Mouse (Mus musculus) lung, adult 2 months (tissue): ENCODE results near the gene Psg22. TPM values are rescaled to one million over a fixed set of nuclear protein-coding genes. Genes with fewer than 3 reads are reported as not detected.
"Not testable (repeated sequence)": the region's sequence is repeated elsewhere in the genome, so short reads cannot be mapped to it uniquely, and the experiment has no call there.

Experiments
- DNase-seq: peaks from one replicate; pipeline ENCODE4 v3.0.0; 2022
- H3K4me1 ChIP-seq: fragments of 200-500 bp; 2 replicates; pipeline ENCODE4 v1.6.1; 2011; ENCODE audit warnings: low read length; ENCODE audit not compliant: control insufficient read depth, insufficient read depth
- H3K4me3 ChIP-seq: fragments of 200-500 bp; replicated peaks from 2 replicates; pipeline ENCODE3; 2011; ENCODE audit warnings: low read depth, mild to moderate bottlenecking, control low read depth, low read length; ENCODE audit errors: extremely low read depth
- CTCF ChIP-seq: fragments of 200-500 bp; IDR thresholded peaks from 2 replicates; pipeline ENCODE4 v1.5.1; 2011; ENCODE audit warnings: mild to moderate bottlenecking, low read length, control low read depth; ENCODE audit not compliant: insufficient read depth
- POLR2A ChIP-seq: fragments of 200-500 bp; IDR thresholded peaks from 2 replicates; pipeline ENCODE4 v1.6.1; 2011; ENCODE audit warnings: low read depth, mild to moderate bottlenecking, control low read depth, low read length, borderline replicate concordance; ENCODE audit errors: extremely low read depth
- WGBS: fragments of 180-500 bp; shearing (Covaris S2); methylation state at CpG from one replicate; pipeline ENCODE4 v1.1.7; 2018; 5-methylcytosine and 5-hydroxymethylcytosine counted together
- polyA plus RNA-seq: library from polyadenylated mRNA; depleted of rRNA; stranded (reverse); fragments of >200 nt; gene quantifications from 2 replicates; pipeline ENCODE4 v1.2.3, GENCODE M21; 2012; rRNA removed

The Psg22 gene
- polyA plus RNA-seq, 1 experiment = not detected

DNA sequence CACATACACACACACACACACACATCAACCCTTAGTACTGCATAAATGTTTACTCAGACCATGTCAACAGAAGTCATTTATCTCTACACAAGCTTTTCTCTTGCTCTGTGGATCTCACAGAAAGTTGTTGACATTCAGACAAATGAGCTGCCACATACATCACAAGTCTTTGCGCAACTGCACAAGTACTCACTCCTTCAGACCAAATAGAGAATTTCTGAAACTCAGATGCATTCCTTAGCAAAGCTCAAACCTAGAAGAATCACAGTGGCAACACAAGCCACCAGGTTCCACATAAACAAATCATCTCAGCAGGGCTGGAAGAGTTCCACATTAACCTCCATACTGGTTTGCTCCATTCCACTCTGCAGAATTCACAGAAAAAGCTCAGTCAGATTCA, 16.6 kb downstream of the Psg22 start:
- 51% methylated on average over 1 of the region's 1 CpGs for WGBS
- no peak for TF ChIP-seq CTCF
- TF ChIP-seq POLR2A = no peak
- Histone ChIP-seq H3K4me1 (no peaks in the 10 kb centered on the region), H3K4me3 (no peak overlapping the region)
- DNase-seq = no peak

DNA sequence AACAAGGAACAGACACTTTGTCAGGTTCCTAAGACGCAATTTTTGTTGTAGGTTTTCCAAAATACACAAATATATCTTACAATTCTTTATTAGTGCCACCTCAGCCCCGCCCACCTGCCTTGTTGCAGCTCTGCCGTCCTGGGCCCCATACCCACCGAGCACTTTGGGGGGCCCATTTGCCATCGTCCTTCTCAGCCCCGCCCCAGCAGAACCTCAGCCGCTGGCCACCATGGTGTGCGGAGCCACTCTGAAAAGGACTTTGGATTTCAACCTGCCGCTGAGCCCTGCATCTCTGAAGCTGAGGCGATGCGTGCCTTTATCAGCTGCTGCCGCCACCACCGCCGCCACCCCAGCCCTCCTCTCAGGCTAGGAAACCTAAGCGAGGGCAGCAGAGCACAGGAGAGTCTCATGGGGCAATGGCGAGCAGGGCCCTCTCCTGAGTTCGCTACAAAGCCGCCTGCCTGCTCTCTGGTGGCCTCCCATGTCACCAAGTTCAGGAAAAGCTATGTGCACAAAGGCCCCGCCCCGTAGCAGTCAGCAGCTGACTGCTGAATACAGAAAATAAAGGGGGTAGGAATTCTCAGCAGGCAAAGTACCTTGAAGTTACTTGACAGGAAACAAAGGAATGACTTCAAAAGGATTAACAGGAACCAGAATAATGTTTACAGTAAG, 28.4 kb downstream of the Psg22 start:
- TF ChIP-seq CTCF (no peak), POLR2A (no peak)
- no peak for DNase-seq
- Histone ChIP-seq H3K4me3 (no peak overlapping the region), H3K4me1 (no peaks in the 10 kb centered on the region)
- WGBS = 15% methylated on average over 20 of the region's 20 CpGs

DNA sequence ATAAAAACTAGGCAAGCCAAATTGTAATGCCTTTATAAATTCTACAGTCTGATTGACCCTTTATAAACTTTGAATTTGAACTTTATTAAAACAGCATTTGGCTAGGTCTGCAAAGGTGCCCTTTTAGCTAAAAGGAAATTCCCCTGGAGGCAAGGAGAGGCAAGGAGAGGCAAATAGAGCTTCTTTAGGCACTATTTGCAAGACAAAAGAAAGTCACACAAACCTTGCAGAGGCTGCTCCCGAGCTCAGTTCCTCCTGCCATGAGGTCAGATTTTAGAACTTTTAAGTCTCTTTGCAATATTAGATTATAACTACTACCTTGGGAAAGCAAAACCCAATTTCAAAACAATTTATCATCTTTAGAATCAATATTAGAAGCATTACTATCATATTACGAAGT, 29.5 kb downstream of the Psg22 start:
- H3K4me3 ChIP-seq, H3K4me1 ChIP-seq, DNase-seq: not testable (repeated sequence)
- WGBS = 61% methylated on average over 2 of the region's 2 CpGs

DNA sequence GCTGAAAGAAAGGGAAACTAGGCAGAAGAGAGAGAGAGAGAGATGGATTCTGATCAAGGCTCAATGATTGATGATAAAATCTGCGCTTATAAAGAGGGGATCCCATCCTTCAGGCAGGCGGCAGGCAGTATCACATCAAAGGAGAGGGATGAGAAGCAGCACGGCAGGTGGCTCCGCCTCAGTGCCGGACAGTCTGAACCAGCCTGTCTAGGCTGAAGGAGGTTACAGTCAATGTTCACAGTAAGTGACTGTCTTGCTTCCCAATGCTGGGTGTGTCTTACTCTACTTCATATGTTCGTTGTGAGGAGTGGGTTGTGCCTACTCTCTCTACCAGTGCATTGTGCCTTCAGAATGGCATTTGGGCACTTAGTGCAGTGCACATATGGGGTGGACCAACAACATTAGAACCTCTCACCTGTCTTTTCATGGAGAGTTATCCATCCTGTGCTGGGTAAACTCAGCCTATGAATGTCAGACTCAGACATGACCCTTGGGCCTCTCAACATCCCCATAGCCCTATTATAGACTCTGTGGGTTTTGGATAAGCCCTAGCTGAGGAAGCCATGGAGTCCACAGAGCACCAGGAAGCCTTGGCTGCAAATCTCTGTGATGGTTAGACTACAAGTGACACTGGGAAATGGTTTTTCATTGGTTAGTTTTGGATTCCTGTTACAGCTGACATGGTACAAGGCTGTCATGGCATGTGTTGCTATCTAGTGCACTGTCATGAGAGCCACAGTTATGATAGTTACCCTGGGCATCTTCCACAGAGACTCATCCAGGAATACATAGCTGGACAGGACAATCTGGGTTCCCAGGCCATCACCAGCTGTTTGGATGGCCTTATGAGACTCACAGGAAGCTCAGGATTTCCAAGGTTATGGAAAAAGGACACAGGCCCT, 31.4 kb downstream of the Psg22 start:
- WGBS = 29% methylated on average over 6 of the region's 6 CpGs
- H3K4me3 ChIP-seq = no peak overlapping the region
- DNase-seq = no peak
- TF ChIP-seq POLR2A = no peak
- TF ChIP-seq CTCF = no peak
- no peaks in the 10 kb centered on the region for H3K4me1 ChIP-seq

DNA sequence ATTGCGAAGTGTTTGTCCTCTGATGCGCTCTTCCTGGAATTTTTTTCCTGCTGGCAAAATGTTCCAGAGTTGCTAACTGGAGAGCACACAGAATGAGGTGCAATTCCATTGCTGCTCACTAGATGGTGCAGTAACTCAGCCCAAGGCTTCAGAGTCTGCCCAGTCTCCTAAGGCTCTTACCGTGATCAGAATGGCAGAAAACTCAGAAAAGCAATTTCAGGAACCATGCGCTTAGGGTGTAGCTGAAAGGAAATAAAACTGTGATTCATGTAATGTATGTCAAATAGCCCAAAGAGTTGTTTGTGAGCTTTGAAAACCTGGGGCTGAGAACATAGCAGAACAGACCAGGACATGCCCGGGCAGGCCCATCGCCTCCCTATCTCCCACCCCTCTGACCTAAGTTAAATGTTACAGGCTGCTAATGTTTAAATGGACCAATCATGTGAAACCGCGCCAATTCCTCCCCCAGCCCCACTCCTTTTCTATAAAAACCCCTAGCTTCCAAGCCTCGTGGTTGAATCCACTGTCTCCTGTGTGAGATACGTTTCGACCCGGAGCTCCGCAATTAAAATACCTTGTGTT, 32.1 kb downstream of the Psg22 start:
- WGBS = 51% methylated on average over 11 of the region's 13 CpGs
- not testable (repeated sequence) for H3K4me3 ChIP-seq, H3K4me1 ChIP-seq
- DNase-seq = peak; percentile 42
- peak; percentile 80 for TF ChIP-seq CTCF

DNA sequence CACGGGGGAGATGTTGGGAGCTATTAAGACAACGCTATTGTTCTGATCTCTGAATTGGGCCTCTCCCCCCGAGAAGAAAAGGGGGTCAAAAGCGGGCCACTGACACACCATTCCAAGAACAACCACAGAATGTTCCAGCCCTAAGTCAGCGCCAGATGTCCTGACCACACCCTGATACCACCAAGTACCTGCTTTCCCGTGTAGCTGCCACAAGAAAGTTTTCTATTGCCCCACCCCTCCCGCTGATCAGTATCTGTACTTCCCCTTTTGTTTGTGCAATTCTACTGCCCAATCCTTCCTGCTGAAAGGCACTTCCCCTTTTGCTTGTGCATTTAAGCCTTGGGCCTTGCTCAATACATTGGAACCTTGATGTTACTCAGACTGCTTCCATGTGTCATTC, 42.3 kb downstream of the Psg22 start:
- H3K4me1 ChIP-seq, DNase-seq, H3K4me3 ChIP-seq: not testable (repeated sequence)
- WGBS = 79% methylated on average over 7 of the region's 7 CpGs

DNA sequence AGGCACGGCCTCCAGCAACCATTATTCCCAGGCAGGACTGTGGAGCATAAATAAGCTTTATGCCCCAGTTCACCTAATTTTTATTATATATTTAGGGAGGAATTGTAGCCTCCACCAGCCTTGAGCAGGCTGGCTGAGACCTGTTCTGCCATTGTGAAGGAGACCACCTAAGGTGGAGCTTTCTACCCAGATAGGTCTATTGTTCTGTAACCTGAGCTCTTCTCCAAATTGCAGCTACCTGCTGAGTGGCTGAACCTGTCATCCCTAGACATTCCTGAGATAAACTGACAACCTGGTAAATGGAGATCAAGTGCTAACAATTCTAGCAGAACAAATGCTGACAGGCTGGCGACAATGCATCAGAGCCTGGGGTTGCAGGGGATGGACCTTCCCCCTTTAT, 45.0 kb downstream of the Psg22 start:
- not testable (repeated sequence) for H3K4me3 ChIP-seq, DNase-seq, H3K4me1 ChIP-seq
- 23% methylated on average over 1 of the region's 2 CpGs for WGBS

Other genes with a start within 250 kb of the Psg22 start
- gene Psg26, start 233.9 kb upstream of the Psg22 start, polyA plus RNA-seq = not detected in 2 replicates
- not detected in 2 replicates for gene Psg25, start 185.8 kb upstream of the Psg22 start, polyA plus RNA-seq
- not detected in 2 replicates for gene Psg27, start 150.8 kb upstream of the Psg22 start, polyA plus RNA-seq
- gene Psg23, start 101.6 kb upstream of the Psg22 start, polyA plus RNA-seq = not detected in 2 replicates
- gene Psg21, start 61.4 kb upstream of the Psg22 start, polyA plus RNA-seq = not detected in 2 replicates
- not detected in 2 replicates for gene Psg20, start 31.9 kb upstream of the Psg22 start, polyA plus RNA-seq
- gene Psg19, start 80.4 kb downstream of the Psg22 start, polyA plus RNA-seq = 0.07 TPM in 1 of 2 replicates, not detected in the other
- gene Psg17, start 103.5 kb downstream of the Psg22 start, polyA plus RNA-seq = 0.27 and 1.1 TPM in 2 replicates
- gene Mill2, start 121.9 kb downstream of the Psg22 start, polyA plus RNA-seq = 17.1 and 27.9 TPM in 2 replicates
- gene Pglyrp1, start 153.2 kb downstream of the Psg22 start, polyA plus RNA-seq = 46.7 and 112 TPM in 2 replicates
- 22.7 and 26.9 TPM in 2 replicates for gene Ccdc61, start 192.3 kb downstream of the Psg22 start, polyA plus RNA-seq
- 4.2 and 5.0 TPM in 2 replicates for gene Nova2, start 207.8 kb downstream of the Psg22 start, polyA plus RNA-seq